Mouse (Mus musculus) cerebellum, postnatal 10 days (tissue): ENCODE results near the gene Nfkbib.

Source experiments
- DNase-seq, 2 experiments: peaks; one replicate each; pipeline ENCODE4 v3.0.0; 2021; ENCODE audit warnings: mixed read lengths in 2 of 2

Gene Nfkbib

GRCm38 (mm10) chr7:28796562-28796975, 29.3 kb upstream of the Nfkbib start:
- peak; percentile 89 to 91 for DNase-seq

- no peak for DNase-seq
Observed at GRCm38 (mm10) chr7:28795832-28796231, 28.5 kb upstream of the Nfkbib start.

GRCm38 (mm10) chr7:28794496-28794895, 27.2 kb upstream of the Nfkbib start:
- DNase-seq = no peak

GRCm38 (mm10) chr7:28793834-28794233, 26.5 kb upstream of the Nfkbib start:
- peak in 1 of 2 experiments; percentile 48 for DNase-seq

- DNase-seq = no peak
Observed at GRCm38 (mm10) chr7:28792391-28793185, 25.3 kb upstream of the Nfkbib start.

- no peak for DNase-seq
Observed at GRCm38 (mm10) chr7:28791706-28792105, 24.4 kb upstream of the Nfkbib start.

GRCm38 (mm10) chr7:28790066-28790806, 22.9 kb upstream of the Nfkbib start:
- DNase-seq = no peak

- no peak for DNase-seq
Observed at GRCm38 (mm10) chr7:28789235-28789634, 21.9 kb upstream of the Nfkbib start.

- DNase-seq = no peak
Observed at GRCm38 (mm10) chr7:28788307-28789195, 21.2 kb upstream of the Nfkbib start, which contains the start of gene Rinl. Rinl (plus strand) TSS chr7:28788969.

- DNase-seq = no peak
Observed at GRCm38 (mm10) chr7:28787884-28788283, 20.6 kb upstream of the Nfkbib start.

GRCm38 (mm10) chr7:28785161-28785560, 17.8 kb upstream of the Nfkbib start:
- DNase-seq = no peak

- DNase-seq = no peak
Observed at GRCm38 (mm10) chr7:28781261-28781663, 13.9 kb upstream of the Nfkbib start.

- DNase-seq = no peak
Observed at GRCm38 (mm10) chr7:28780857-28781256, 13.5 kb upstream of the Nfkbib start.

GRCm38 (mm10) chr7:28780067-28780658, 12.9 kb upstream of the Nfkbib start:
- peak; percentile 95 to 98 for DNase-seq

GRCm38 (mm10) chr7:28778825-28779224, 11.5 kb upstream of the Nfkbib start:
- DNase-seq = no peak

- peak; percentile 48 to 60 for DNase-seq
Observed at GRCm38 (mm10) chr7:28775129-28775528, 7.8 kb upstream of the Nfkbib start.

- peak; percentile 46 to 69 for DNase-seq
Observed at GRCm38 (mm10) chr7:28774164-28774563, 6.9 kb upstream of the Nfkbib start.

GRCm38 (mm10) chr7:28773163-28773562, 5.9 kb upstream of the Nfkbib start:
- no peak for DNase-seq

- DNase-seq = peak; percentile 56 to 65
Observed at GRCm38 (mm10) chr7:28771867-28772266, 4.6 kb upstream of the Nfkbib start.

- no peak for DNase-seq
Observed at GRCm38 (mm10) chr7:28770309-28770708, 3.0 kb upstream of the Nfkbib start.

GRCm38 (mm10) chr7:28769414-28769958, 2.2 kb upstream of the Nfkbib start:
- DNase-seq = no peak

- DNase-seq = no peak
Observed at GRCm38 (mm10) chr7:28766910-28767309, 402 bp downstream of the Nfkbib start.
